ENCODE assay signal across 28 mouse cellular contexts in genomic region chr9:77513892-77514291, GRCm38 (mm10). TPM values are rescaled to one million over a fixed set of nuclear protein-coding genes. Genes with fewer than 3 reads are reported as not detected.
DNase-seq lines count a peak whose midpoint lies in the region; ATAC-seq and TF ChIP-seq lines count a peak whose summit lies in the region.
"Had no signal": no experiment of that assay in that cellular context is flagged by ENCODE, and none has a peak within 500 bp of the region (broad histone marks: within the 10 kb centered on the region; RNA-seq: fewer than 3 reads in every experiment).

No protein-coding gene starts in this region.

- no peak overlapping the region for H3K27ac ChIP-seq in heart, embryonic 10.5 days
- no peak overlapping the region for H3K27ac ChIP-seq in hindbrain, postnatal 0 days
- H3K27ac ChIP-seq: embryonic facial prominence, embryonic 13.5 days; forebrain, embryonic 13.5 days; gastrocnemius, adult 2 months; hindbrain, embryonic 12.5 days; limb, embryonic 13.5 days; liver, embryonic 14.5 days; macrophage; neural tube, embryonic 15.5 days had no signal

- 85% methylated on average over 3 of the region's 3 CpGs for WGBS in heart, embryonic 10.5 days
- whole genome bisulfite sequencing in hindbrain, postnatal 0 days = 55% methylated on average over 3 of the region's 3 CpGs

- peak; percentile 67 for DNase-seq in heart, embryonic 10.5 days (ENCODE audit: low spot score)
- no peak for DNase-seq in heart, postnatal 14 days
- peak; percentile 45 for DNase-seq in CD8-positive naive resting alpha-beta T cell, adult 2 months (ENCODE audit: low read depth in 2 of 2, low spot score in 2 of 2)
- peak; percentile 85 for DNase-seq in naive thymus-derived CD4-positive, alpha-beta T cell, adult 2 months (ENCODE audit: low read depth)
- DNase-seq in thymus, postnatal 14 days = peak; percentile 81
- DNase-seq in left cerebral cortex, postnatal 10 days (ENCODE audit: extremely low spot score in 1 of 2, low spot score in 2 of 2) = no peak
- no peak for DNase-seq in hindbrain, postnatal 0 days (ENCODE audit: low spot score)
- DNase-seq: adrenal gland, postnatal 10 days; cerebellum, adult 2 months; cerebellum, postnatal 25 days; embryo, embryonic 11 days; gastrocnemius, adult 2 months; heart, postnatal 10 days; kidney, adult 2 months; kidney, postnatal 10 days; lung, embryonic 14.5 days; right cerebral cortex, postnatal 14 days had no signal

- intact Hi-C loops in heart, postnatal 14 days (cut with DNase I) = no loop called here
- intact Hi-C loops in left cerebral cortex, postnatal 10 days (cut with DNase I) = no loop called here

- TF ChIP-seq CTCF in hindbrain, postnatal 0 days (IDR thresholded peaks at IDR 0.05; ENCODE audit: low read depth) = no peak

- no peaks in the 10 kb centered on the region for H3K9me3 ChIP-seq in heart, embryonic 10.5 days
- H3K9me3 ChIP-seq in hindbrain, postnatal 0 days (ENCODE audit: low read length) = no peaks in the 10 kb centered on the region
- H3K9me3 ChIP-seq: embryonic facial prominence, embryonic 13.5 days; forebrain, embryonic 13.5 days; hindbrain, embryonic 12.5 days; limb, embryonic 13.5 days; neural tube, embryonic 15.5 days had no signal

- H3K36me3 ChIP-seq in heart, embryonic 10.5 days = no peaks in the 10 kb centered on the region
- H3K36me3 ChIP-seq in hindbrain, postnatal 0 days (ENCODE audit: insufficient read depth, low read length) = no peaks in the 10 kb centered on the region
- H3K36me3 ChIP-seq: embryonic facial prominence, embryonic 13.5 days; hindbrain, embryonic 12.5 days; limb, embryonic 13.5 days; neural tube, embryonic 15.5 days had no signal

- no peaks in the 10 kb centered on the region for H3K27me3 ChIP-seq in heart, embryonic 10.5 days (ENCODE audit: insufficient read depth, poor library complexity, severe bottlenecking)
- H3K27me3 ChIP-seq in hindbrain, postnatal 0 days (ENCODE audit: insufficient read depth, low read length) = no peaks in the 10 kb centered on the region
- H3K27me3 ChIP-seq: embryonic facial prominence, embryonic 13.5 days; hindbrain, embryonic 12.5 days; limb, embryonic 13.5 days; neural tube, embryonic 15.5 days had no signal

- no peak overlapping the region for H3K4me3 ChIP-seq in heart, embryonic 10.5 days
- no peak overlapping the region for H3K4me3 ChIP-seq in hindbrain, postnatal 0 days (ENCODE audit: low read length)
- H3K4me3 ChIP-seq: embryonic facial prominence, embryonic 13.5 days; erythroblast, embryonic 14.5 days; forebrain, embryonic 13.5 days; gastrocnemius, adult 2 months; hindbrain, embryonic 12.5 days; limb, embryonic 13.5 days; neural tube, embryonic 15.5 days had no signal

- no peak overlapping the region for H3K4me2 ChIP-seq in hindbrain, postnatal 0 days (ENCODE audit: low read depth, low read length)
- H3K4me2 ChIP-seq: embryonic facial prominence, embryonic 13.5 days; forebrain, embryonic 13.5 days; heart, embryonic 11.5 days; hindbrain, embryonic 12.5 days; limb, embryonic 13.5 days; lung, embryonic 14.5 days; midbrain, embryonic 11.5 days; neural tube, embryonic 15.5 days had no signal

- peaks cover 46% of the 10 kb centered on the region for H3K4me1 ChIP-seq in heart, embryonic 10.5 days
- H3K4me1 ChIP-seq in hindbrain, postnatal 0 days (ENCODE audit: insufficient read depth, low read length) = no peaks in the 10 kb centered on the region
- H3K4me1 ChIP-seq: neural tube, embryonic 15.5 days had no signal

- no peak overlapping the region for H3K9ac ChIP-seq in hindbrain, postnatal 0 days (replicated peaks; ENCODE audit: low read length)
- H3K9ac ChIP-seq: embryonic facial prominence, embryonic 13.5 days; forebrain, embryonic 13.5 days; hindbrain, embryonic 12.5 days; limb, embryonic 13.5 days; liver, embryonic 14.5 days; lung, embryonic 14.5 days; neural tube, embryonic 15.5 days had no signal

- no peak for ATAC-seq in granulocyte monocyte progenitor cell, adult 5-6 weeks (replicated peaks; ENCODE audit: poor library complexity, severe bottlenecking)
- ATAC-seq in hindbrain, postnatal 0 days = no peak
- ATAC-seq: forebrain, embryonic 13.5 days had no signal

RNA-seq across cellular contexts. Expression of gene Lrrc1, which starts 30.8 kb away (rescaled TPM):
- 11.6 and 13.5 TPM in 2 replicates for polyA plus RNA-seq in heart, embryonic 10.5 days (2016; fragmentation: Nextera tagmentation; extraction: Ambion mirVana)
- 10 to 100 TPM; 18.7 to 19.9 TPM for total RNA-seq in heart, postnatal 14 days (2021)
- 1 to 10 TPM; 5.4 to 6.0 TPM for total RNA-seq in left cerebral cortex, postnatal 10 days (2021)
- total RNA-seq in granulocyte monocyte progenitor cell, adult 5-6 weeks (2014; fragmentation: Nextera tagmentation) = 16.3 and 17.1 TPM in 2 replicates
- total RNA-seq in granulocyte monocyte progenitor cell, adult 5-6 weeks (2017) = 9.5 and 10.9 TPM in 2 replicates
- total RNA-seq in hindbrain, postnatal 0 days (2014; rRNA removed) = 19.8 and 49.7 TPM in 2 replicates
- 7.4 and 7.6 TPM in 2 replicates for polyA plus RNA-seq in hindbrain, postnatal 0 days (2015; fragmentation: Nextera tagmentation; extraction: Ambion mirVana)

Comparison
In these comparisons a context has a peak if more than half of its experiments do, and no peak if none do; other contexts are left out.
1. DNase-seq: peak in heart, embryonic 10.5 days (single experiment), CD8-positive naive resting alpha-beta T cell, adult 2 months (2 of 2), naive thymus-derived CD4-positive, alpha-beta T cell, adult 2 months (single experiment) and thymus, postnatal 14 days (single experiment); none in heart, postnatal 14 days (0 of 2), left cerebral cortex, postnatal 10 days (0 of 2) and hindbrain, postnatal 0 days (single experiment).